Mouse (Mus musculus) forebrain, embryonic 14.5 days (tissue): Measurements from ENCODE around the gene Selenof. TPM values are rescaled to one million over a fixed set of nuclear protein-coding genes. Genes with fewer than 3 reads are reported as not detected.
"Not testable (repeated sequence)": the region's sequence is repeated elsewhere in the genome, so short reads cannot be mapped to it uniquely, and the experiment has no call there.

Experiments used
- ATAC-seq: fragments of 200-750 bp; cut with Nextera tagmentation; 2 replicates; pipeline ENCODE4 v1.8.0; 2017; ENCODE audit warnings: mild to moderate bottlenecking, moderate library complexity
- DNase-seq: peaks from one replicate; pipeline ENCODE4 v3.0.0-alpha.2; 2015; ENCODE audit warnings: low spot score
- H3K27ac ChIP-seq: fragments of 300-500 bp; sonication (generic); 2 replicates; pipeline ENCODE4 v1.5.1; 2014; ENCODE audit warnings: low read depth, mild to moderate bottlenecking, control low read depth, low read length, moderate library complexity
- H3K27me3 ChIP-seq: fragments of 300-500 bp; sonication (generic); replicated peaks from 2 replicates; pipeline ENCODE4 v1.6.1; 2014; ENCODE audit warnings: low read length, control low read depth, mixed read lengths; ENCODE audit not compliant: control insufficient read depth, insufficient read depth
- H3K36me3 ChIP-seq: fragments of 300-500 bp; sonication (generic); 2 replicates; pipeline ENCODE4 v1.6.1; 2014; ENCODE audit warnings: low read length, control low read depth; ENCODE audit not compliant: control insufficient read depth, insufficient read depth
- H3K4me1 ChIP-seq: fragments of 300-500 bp; sonication (generic); 2 replicates; pipeline ENCODE4 v1.6.1; 2014; ENCODE audit warnings: antibody characterized with exemption, low read length, control low read depth; ENCODE audit not compliant: control insufficient read depth, insufficient read depth
- H3K4me2 ChIP-seq: fragments of 300-500 bp; sonication (generic); 2 replicates; pipeline ENCODE4 v1.6.1; 2014; ENCODE audit warnings: mild to moderate bottlenecking, control low read depth, low read length
- H3K4me3 ChIP-seq: fragments of 300-500 bp; sonication (generic); 2 replicates; pipeline ENCODE4 v1.5.1; 2014; ENCODE audit warnings: low read depth, low read length, control low read depth
- H3K9ac ChIP-seq: fragments of 300-500 bp; sonication (generic); 2 replicates; pipeline ENCODE4 v1.6.1; 2014; ENCODE audit warnings: mild to moderate bottlenecking, low read length, control low read depth, moderate library complexity
- H3K9me3 ChIP-seq: fragments of 300-500 bp; sonication (generic); replicated peaks from 2 replicates; pipeline ENCODE4 v1.6.1; 2016; ENCODE audit warnings: low read length, control low read depth, mixed read lengths; ENCODE audit not compliant: control insufficient read depth
- WGBS: fragments of 180-500 bp; shearing (Covaris S2); extraction: QIAGEN DNeasy Blood & Tissue Kit; methylation state at CpG from one replicate; pipeline ENCODE4 v1.1.7; 2014; 5-methylcytosine and 5-hydroxymethylcytosine counted together
- polyA plus RNA-seq: library from polyadenylated mRNA; unstranded; fragments of >200 nt; fragmentation: Nextera tagmentation; extraction: Ambion mirVana; gene quantifications from 2 replicates; pipeline ENCODE4 v1.2.1, GENCODE M21; 2014

Selenof gene
- polyA plus RNA-seq, 1 experiment from 2014 or later, result 577 TPM

DNA sequence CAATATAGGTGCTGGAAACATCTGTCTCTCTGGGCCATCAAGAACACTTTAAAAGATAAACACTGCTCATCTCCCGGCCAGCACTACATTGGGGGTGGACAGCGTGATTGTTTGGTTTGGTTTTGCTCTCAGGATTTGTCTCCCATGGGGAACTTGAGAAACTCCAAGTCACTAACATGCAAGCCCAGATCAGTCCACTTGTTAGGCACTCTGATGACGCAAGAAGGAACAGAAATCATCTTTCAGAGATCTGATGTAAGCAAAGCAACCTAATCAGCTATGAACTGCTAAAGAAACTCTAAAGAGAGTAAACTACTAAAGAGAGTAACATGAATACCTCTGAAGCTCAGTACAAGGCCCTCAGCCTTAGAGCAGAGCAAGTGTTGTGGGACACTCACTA lies 33.5 kb downstream of the Selenof start:
- H3K27me3 ChIP-seq, result no peaks in the 10 kb centered on the region
- DNase-seq (no peak), ATAC-seq (no peak)
- H3K4me2 ChIP-seq, result no peak overlapping the region
- H3K4me3 ChIP-seq, result no peak overlapping the region
- no peak overlapping the region for H3K9ac ChIP-seq
- H3K27ac ChIP-seq, result no peak overlapping the region
- H3K4me1 ChIP-seq, result no peaks in the 10 kb centered on the region
- no peaks in the 10 kb centered on the region for H3K9me3 ChIP-seq
- H3K36me3 ChIP-seq, result peaks cover 7% of the 10 kb centered on the region; the same call in 1 of the 2 replicates
- 90% methylated on average over 3 of the region's 3 CpGs for WGBS

DNA sequence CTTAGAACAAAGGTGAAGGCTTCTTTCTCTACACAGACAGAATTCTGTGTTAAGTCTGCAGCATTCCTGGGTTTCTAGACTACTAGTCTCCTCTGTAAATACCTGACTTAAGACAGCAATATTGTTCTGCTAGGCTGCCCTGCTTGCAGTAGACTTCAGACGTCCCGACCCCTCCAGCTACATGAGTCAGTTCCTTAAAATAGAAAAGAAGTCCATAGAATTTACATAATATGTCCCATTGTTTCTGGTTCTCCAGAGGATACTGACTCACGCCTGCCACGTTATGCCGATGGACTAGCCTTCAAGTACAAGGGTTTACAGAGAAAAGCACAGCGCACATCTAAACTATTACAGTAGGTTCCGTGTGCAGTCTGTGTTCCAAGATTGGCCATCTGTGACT lies 34.1 kb downstream of the Selenof start:
- no peaks in the 10 kb centered on the region for H3K27me3 ChIP-seq
- ATAC-seq (no peak), DNase-seq (no peak)
- H3K4me3 ChIP-seq, result no peak overlapping the region
- H3K4me1 ChIP-seq, result no peaks in the 10 kb centered on the region
- WGBS, result 81% methylated on average over 7 of the region's 7 CpGs
- H3K4me2 ChIP-seq, result no peak overlapping the region
- H3K27ac ChIP-seq, result no peak overlapping the region
- peaks cover 7% of the 10 kb centered on the region; the same call in 1 of the 2 replicates for H3K36me3 ChIP-seq
- H3K9me3 ChIP-seq, result no peaks in the 10 kb centered on the region
- no peak overlapping the region for H3K9ac ChIP-seq

DNA sequence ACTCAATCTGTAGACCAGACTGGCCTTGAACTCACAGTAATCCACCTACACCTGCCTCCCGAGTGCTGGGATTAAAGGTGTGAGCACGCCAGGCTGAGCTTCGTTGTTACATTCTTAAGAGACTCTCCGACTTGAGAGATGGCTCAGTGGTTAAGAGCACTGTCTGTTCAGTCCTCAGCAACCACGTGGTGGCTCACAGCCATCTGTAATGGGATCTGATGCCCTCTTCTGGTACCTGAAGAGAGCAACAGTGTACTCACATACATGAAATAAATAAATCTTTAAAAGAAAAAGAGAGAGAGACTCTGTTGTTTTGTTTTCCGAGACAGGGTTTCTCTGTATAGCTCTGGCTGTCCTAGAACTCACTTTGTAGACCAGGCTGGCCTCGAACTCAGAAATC lies 35.7 kb downstream of the Selenof start:
- H3K9me3 ChIP-seq, H3K36me3 ChIP-seq, H3K27ac ChIP-seq, H3K4me2 ChIP-seq, H3K27me3 ChIP-seq, H3K4me3 ChIP-seq, H3K4me1 ChIP-seq, DNase-seq, H3K9ac ChIP-seq: not testable (repeated sequence)
- 61% methylated on average over 7 of the region's 7 CpGs for WGBS
- peak; percentile 66 for ATAC-seq

- Histone ChIP-seq H3K9ac (no peak overlapping the region), H3K27me3 (no peaks in the 10 kb centered on the region), H3K27ac (no peak overlapping the region), H3K9me3 (no peaks in the 10 kb centered on the region), H3K4me3 (no peak overlapping the region), H3K36me3 (no peaks in the 10 kb centered on the region), H3K4me2 (no peak overlapping the region), H3K4me1 (no peaks in the 10 kb centered on the region; the same call in 1 of the 2 replicates)
- DNase-seq (no peak), ATAC-seq (no peak)
- 74% methylated on average over 4 of the region's 4 CpGs for WGBS
Observed at GRCm38 (mm10) chr3:144606449-144606848, 36.3 kb downstream of the Selenof start.

- Histone ChIP-seq H3K4me3 (no peak overlapping the region), H3K27me3 (no peaks in the 10 kb centered on the region), H3K27ac (no peak overlapping the region), H3K4me1 (peaks cover 3% of the 10 kb centered on the region; the same call in 1 of the 2 replicates), H3K9ac (no peak overlapping the region), H3K9me3 (no peaks in the 10 kb centered on the region), H3K4me2 (no peak overlapping the region), H3K36me3 (no peaks in the 10 kb centered on the region)
- ATAC-seq (no peak), DNase-seq (no peak)
- 93% methylated on average over 5 of the region's 5 CpGs for WGBS
Observed at GRCm38 (mm10) chr3:144608090-144608489, 38.0 kb downstream of the Selenof start.

- Histone ChIP-seq H3K27me3 (no peaks in the 10 kb centered on the region), H3K27ac (no peak overlapping the region), H3K36me3 (no peaks in the 10 kb centered on the region), H3K4me1 (peaks cover 3% of the 10 kb centered on the region; the same call in 1 of the 2 replicates), H3K4me3 (no peak overlapping the region), H3K9me3 (no peaks in the 10 kb centered on the region), H3K4me2 (no peak overlapping the region), H3K9ac (no peak overlapping the region)
- WGBS, result 33% methylated on average over 5 of the region's 5 CpGs
- ATAC-seq (no peak), DNase-seq (no peak)
Observed at GRCm38 (mm10) chr3:144610759-144611158, 40.7 kb downstream of the Selenof start.

DNA sequence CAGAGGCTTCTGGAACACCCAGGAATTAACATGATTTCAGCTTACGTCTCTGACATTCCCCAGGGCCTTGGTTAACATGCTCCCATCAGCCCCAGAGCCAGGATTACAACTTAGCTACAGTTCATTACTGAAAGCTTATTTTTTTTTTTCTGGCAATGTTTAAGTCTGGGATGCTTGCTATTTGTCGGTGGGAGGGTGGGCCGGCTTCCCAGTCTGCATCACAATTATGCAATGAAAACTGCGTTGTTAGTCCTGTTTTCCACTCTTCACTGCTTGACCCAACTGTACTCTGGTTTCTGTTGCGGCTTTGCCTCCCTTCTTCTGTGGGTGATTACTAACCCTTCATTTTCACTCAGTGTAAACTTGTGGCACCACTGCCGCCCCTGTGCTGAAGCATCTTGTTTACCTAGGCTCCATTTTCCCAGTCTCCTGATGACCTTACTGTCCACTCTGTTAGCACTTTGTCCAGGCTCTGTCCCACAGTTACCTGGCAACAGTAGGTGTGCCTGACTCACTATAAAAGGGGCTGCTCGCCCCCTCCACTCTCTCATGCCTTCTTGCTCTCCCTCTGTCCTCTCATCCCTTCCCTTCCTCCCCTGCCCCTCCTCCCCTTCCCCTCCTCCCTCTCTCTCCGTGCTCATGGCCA lies 41.6 kb downstream of the Selenof start:
- no peaks in the 10 kb centered on the region for H3K9me3 ChIP-seq
- DNase-seq (peak; percentile 68), ATAC-seq (peak; percentile 52; the same call in 1 of the 2 replicates)
- WGBS, result 38% methylated on average over 8 of the region's 8 CpGs
- no peaks in the 10 kb centered on the region for H3K27me3 ChIP-seq
- H3K27ac ChIP-seq, result no peak overlapping the region; the same call in 1 of the 2 replicates
- no peak overlapping the region for H3K4me2 ChIP-seq
- no peak overlapping the region for H3K9ac ChIP-seq
- no peaks in the 10 kb centered on the region for H3K36me3 ChIP-seq
- H3K4me1 ChIP-seq, result peaks cover 3% of the 10 kb centered on the region; the same call in 1 of the 2 replicates
- no peak overlapping the region for H3K4me3 ChIP-seq

GRCm38 (mm10) chr3:144612382-144612781 lies 42.3 kb downstream of the Selenof start:
- H3K4me2 ChIP-seq, result no peak overlapping the region
- H3K27me3 ChIP-seq, result no peaks in the 10 kb centered on the region
- H3K4me1 ChIP-seq, result peaks cover 3% of the 10 kb centered on the region; the same call in 1 of the 2 replicates
- no peak overlapping the region for H3K27ac ChIP-seq
- DNase-seq (no peak), ATAC-seq (no peak)
- no peak overlapping the region for H3K9ac ChIP-seq
- no peak overlapping the region for H3K4me3 ChIP-seq
- H3K36me3 ChIP-seq, result no peaks in the 10 kb centered on the region
- no peaks in the 10 kb centered on the region for H3K9me3 ChIP-seq
- WGBS, result 63% methylated on average over 6 of the region's 6 CpGs

DNA sequence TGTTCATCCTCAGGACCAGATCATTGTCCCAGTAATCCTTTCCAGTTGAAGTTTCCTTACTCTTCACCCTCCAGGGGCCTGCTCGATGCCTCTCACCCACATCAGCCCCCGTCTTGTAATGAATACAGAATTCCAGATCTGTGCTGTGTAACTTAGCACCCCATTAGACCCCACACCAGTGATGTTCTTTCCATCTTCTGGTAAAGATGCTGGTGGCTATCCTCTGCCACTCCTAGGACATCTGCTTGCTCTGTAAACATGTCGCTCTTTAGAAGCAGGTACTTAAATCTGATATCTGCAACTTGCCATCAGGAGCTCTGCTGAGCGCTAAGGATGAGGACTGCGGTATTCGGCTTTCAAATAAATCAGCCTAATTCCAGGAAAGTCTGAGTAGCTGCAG lies 44.2 kb downstream of the Selenof start:
- no peak overlapping the region for H3K4me2 ChIP-seq
- 89% methylated on average over 6 of the region's 6 CpGs for WGBS
- no peaks in the 10 kb centered on the region for H3K36me3 ChIP-seq
- DNase-seq, result no peak
- no peak overlapping the region for H3K4me3 ChIP-seq
- H3K9ac ChIP-seq, result no peak overlapping the region
- 0 out of 2 replicates have a peak, but pooled peaks cover 3% of the 10 kb centered on the region for H3K9me3 ChIP-seq
- H3K27ac ChIP-seq, result no peak overlapping the region
- H3K27me3 ChIP-seq, result no peaks in the 10 kb centered on the region
- ATAC-seq, result no peak
- H3K4me1 ChIP-seq, result peaks cover 3% of the 10 kb centered on the region; the same call in 1 of the 2 replicates
